Mouse (Mus musculus) heart, adult 2 months (tissue): ENCODE measurements around the gene Map3k5. TPM values are rescaled to one million over a fixed set of nuclear protein-coding genes. Genes with fewer than 3 reads are reported as not detected.

Experiments
- DNase-seq, 2 experiments: peaks; one replicate each; pipeline ENCODE4 v3.0.0; 2021
- H3K27ac ChIP-seq: fragments of 200-600 bp; 2 replicates; pipeline ENCODE4 v1.8.1; 2022
- H3K27me3 ChIP-seq: fragments of 200-500 bp; 2 replicates; pipeline ENCODE4 v1.6.1; 2012; ENCODE audit warnings: mild to moderate bottlenecking, low read length, inconsistent platforms, mixed read lengths; ENCODE audit not compliant: control insufficient read depth, insufficient read depth
- H3K36me3 ChIP-seq: fragments of 200-500 bp; 2 replicates; pipeline ENCODE4 v1.6.1; 2012; ENCODE audit warnings: low read length, inconsistent platforms; ENCODE audit not compliant: control insufficient read depth, insufficient read depth
- H3K4me1 ChIP-seq: fragments of 200-500 bp; 2 replicates; pipeline ENCODE4 v1.6.1; 2011; ENCODE audit warnings: low read length; ENCODE audit not compliant: control insufficient read depth, insufficient read depth
- H3K4me3 ChIP-seq: fragments of 200-600 bp; 2 replicates; pipeline ENCODE4 v1.8.1; 2022
- H3K79me2 ChIP-seq: fragments of 200-500 bp; replicated peaks from 2 replicates; pipeline ENCODE4 v1.6.1; 2012; ENCODE audit warnings: mild to moderate bottlenecking, inconsistent platforms, low read length, moderate library complexity, mixed read lengths; ENCODE audit not compliant: control insufficient read depth, insufficient read depth
- H3K9ac ChIP-seq: fragments of 200-500 bp; 2 replicates; pipeline ENCODE4 v1.6.1; 2012; ENCODE audit warnings: low read depth, mild to moderate bottlenecking, control low read depth, inconsistent platforms, low read length, mixed read lengths
- CTCF ChIP-seq: fragments of 200-600 bp; IDR thresholded peaks from 2 replicates; pipeline ENCODE4 v1.8.1; 2022; ENCODE audit warnings: antibody characterized with exemption, mild to moderate bottlenecking, moderate library complexity
- EP300 ChIP-seq: fragments of 200-500 bp; IDR thresholded peaks from 2 replicates; pipeline ENCODE4 v1.6.1; 2011; ENCODE audit warnings: low read depth, low read length, control low read depth; ENCODE audit not compliant: insufficient read depth
- POLR2A ChIP-seq: fragments of 200-500 bp; IDR thresholded peaks from 2 replicates; pipeline ENCODE4 v1.6.1; 2011; ENCODE audit warnings: mild to moderate bottlenecking, low read depth, low read length, control low read depth; ENCODE audit not compliant: insufficient read depth
- WGBS: fragments of 180-500 bp; shearing (Covaris S2); methylation state at CpG from one replicate; pipeline ENCODE4 v1.1.7; 2018; 5-methylcytosine and 5-hydroxymethylcytosine counted together
- intact Hi-C: fragments of 180-260 bp; cut with DNase I; formaldehyde crosslinking; loops from one replicate; pipeline ENCODE4 v1.15.1; 2025
- polyA plus RNA-seq: library from polyadenylated mRNA; depleted of rRNA; stranded (reverse); fragments of >200 nt; gene quantifications from 2 replicates; pipeline ENCODE4 v1.2.3, GENCODE M21; 2012
- total RNA-seq, 2 experiments: library from RNA; stranded (reverse); gene quantifications; 2 replicates each; pipeline ENCODE4 v1.2.3; 2021

Map3k5 gene
- total and polyA plus RNA-seq, 3 experiments: 7.6 to 45.3 (median 42.6) TPM

GRCm38 (mm10) chr10:20040116-20040515 is 105.8 kb downstream of the Map3k5 start:
- Histone ChIP-seq H3K4me1 (peaks cover 5% of the 10 kb centered on the region), H3K27me3 (no peaks in the 10 kb centered on the region), H3K4me3 (no peak overlapping the region), H3K27ac (peak overlapping the region; percentile 59), H3K9ac (no peak overlapping the region), H3K36me3 (no peaks in the 10 kb centered on the region; the same call in none of the 2 replicates), H3K79me2 (no peaks in the 10 kb centered on the region)
- WGBS: 41% methylated on average over 7 of the region's 7 CpGs
- DNase-seq: peak; percentile 59 to 80
- TF ChIP-seq EP300 (0 out of 2 replicates have a peak, but pooled peaks have one; percentile 43), CTCF (no peak), POLR2A (no peak)
- intact Hi-C loops: loop anchor here (5.0 kb wide), 1 partner anchor 62 kb away; no protein-coding TSS in a partner anchor

- no peak for DNase-seq
- H3K27ac ChIP-seq: peak overlapping the region; percentile 59; the same call in 1 of the 2 replicates
- H3K4me1 ChIP-seq: peaks cover 5% of the 10 kb centered on the region
- H3K9ac ChIP-seq: no peak overlapping the region
- intact Hi-C loops: loop anchor here (5.0 kb wide), 1 partner anchor 62 kb away; no protein-coding TSS in a partner anchor
- H3K36me3 ChIP-seq: no peaks in the 10 kb centered on the region; the same call in none of the 2 replicates
- no peak overlapping the region for H3K4me3 ChIP-seq
- no peaks in the 10 kb centered on the region for H3K79me2 ChIP-seq
- TF ChIP-seq CTCF (no peak), POLR2A (no peak)
- WGBS: 43% methylated on average over 4 of the region's 4 CpGs
- H3K27me3 ChIP-seq: no peaks in the 10 kb centered on the region
Observed at GRCm38 (mm10) chr10:20040677-20041076, 106.4 kb downstream of the Map3k5 start.

GRCm38 (mm10) chr10:20042081-20042480 is 107.8 kb downstream of the Map3k5 start:
- no peak overlapping the region for H3K9ac ChIP-seq
- no peak overlapping the region for H3K4me3 ChIP-seq
- TF ChIP-seq EP300 (no peak), CTCF (no peak), POLR2A (no peak)
- intact Hi-C loops: loop anchor here (5.0 kb wide), 1 partner anchor 60 kb away; no protein-coding TSS in a partner anchor
- H3K27ac ChIP-seq: no peak overlapping the region
- peaks cover 7% of the 10 kb centered on the region for H3K4me1 ChIP-seq
- H3K27me3 ChIP-seq: no peaks in the 10 kb centered on the region
- H3K79me2 ChIP-seq: no peaks in the 10 kb centered on the region
- H3K36me3 ChIP-seq: peaks cover 5% of the 10 kb centered on the region
- WGBS: 96% methylated on average over 8 of the region's 8 CpGs
- no peak for DNase-seq

- peaks cover 5% of the 10 kb centered on the region for H3K36me3 ChIP-seq
- no peak overlapping the region for H3K27ac ChIP-seq
- no peak overlapping the region for H3K4me3 ChIP-seq
- no peaks in the 10 kb centered on the region for H3K27me3 ChIP-seq
- DNase-seq: no peak
- peaks cover 7% of the 10 kb centered on the region for H3K4me1 ChIP-seq
- intact Hi-C loops: loop anchor here (5.0 kb wide), 1 partner anchor 58 kb away; no protein-coding TSS in a partner anchor
- H3K9ac ChIP-seq: no peak overlapping the region
- TF ChIP-seq EP300 (no peak), CTCF (no peak), POLR2A (no peak)
- 97% methylated on average over 2 of the region's 2 CpGs for WGBS
- no peaks in the 10 kb centered on the region for H3K79me2 ChIP-seq
Observed at GRCm38 (mm10) chr10:20044051-20044450, 109.8 kb downstream of the Map3k5 start.

- no peak overlapping the region for H3K27ac ChIP-seq
- WGBS: 45% methylated on average over 4 of the region's 4 CpGs
Observed at GRCm38 (mm10) chr10:20045733-20046495, 111.6 kb downstream of the Map3k5 start.

More at GRCm38 (mm10) chr10:20045733-20046495, 111.6 kb downstream of the Map3k5 start:
- Histone ChIP-seq H3K4me3 (no peak overlapping the region), H3K9ac (no peak overlapping the region), H3K36me3 (peaks cover 5% of the 10 kb centered on the region), H3K4me1 (peaks cover 3% of the 10 kb centered on the region), H3K27me3 (no peaks in the 10 kb centered on the region), H3K79me2 (no peaks in the 10 kb centered on the region)
- TF ChIP-seq POLR2A (no peak), CTCF (no peak), EP300 (no peak)
- intact Hi-C loops: no loop called here
- no peak for DNase-seq
